Mouse (Mus musculus): ENCODE measurements around the gene Rnase13.

The Rnase13 gene

GRCm38 (mm10) chr14:51877517-51877916 is 45.1 kb downstream of the Rnase13 start:
- no peak for DNase-seq (ENCODE audit: low spot score)

GRCm38 (mm10) chr14:51871741-51872140 is 50.8 kb downstream of the Rnase13 start:
- DNase-seq (ENCODE audit: low spot score) = peak; percentile 2

Measured in adipocyte (in vitro differentiated cells).